Mouse (Mus musculus) c-Kit-positive CD71-positive TER-119-negative erythroid progenitor cells, embryonic 14.5 days (primary cell): ENCODE data around the gene Mrps18b.

Source experiments
- DNase-seq: peaks from one replicate; pipeline ENCODE4 v3.0.0-alpha.2; 2013; ENCODE audit warnings: low read depth

Gene Mrps18b

GRCm38 (mm10) chr17:35918276-35919059 is 2.3 kb upstream of the Mrps18b start:
- peak; percentile 61 for DNase-seq

GRCm38 (mm10) chr17:35917463-35918251 is 1.5 kb upstream of the Mrps18b start:
- DNase-seq = peak; percentile 63

DNA sequence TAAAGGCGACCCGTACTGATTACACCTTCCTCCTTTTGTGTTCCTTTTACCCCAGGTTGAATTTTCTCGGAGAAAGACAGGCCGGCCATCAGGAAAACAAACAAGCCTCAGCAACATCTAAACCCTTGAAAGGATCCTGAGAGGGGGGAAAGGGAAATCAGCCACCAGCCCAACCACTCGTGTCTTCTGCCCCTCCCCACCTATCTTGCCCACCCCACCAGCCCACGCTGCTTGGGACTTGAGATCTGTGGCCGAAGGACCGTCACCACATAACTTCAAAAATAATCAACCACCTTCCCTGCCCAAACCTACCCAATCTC is 914 bp upstream of the Mrps18b start:
- no peak for DNase-seq

- no peak for DNase-seq
Measured at GRCm38 (mm10) chr17:35915538-35916296, 472 bp downstream of the Mrps18b start.

GRCm38 (mm10) chr17:35914975-35915374 is 1.2 kb downstream of the Mrps18b start:
- DNase-seq = no peak

GRCm38 (mm10) chr17:35909919-35910369 is 6.2 kb downstream of the Mrps18b start, which contains the start of gene Atat1:
Gene Atat1 (minus strand): TSS chr17:35910075.
- DNase-seq = peak; percentile 94

GRCm38 (mm10) chr17:35909186-35909918 is 6.8 kb downstream of the Mrps18b start:
- DNase-seq = no peak

DNA sequence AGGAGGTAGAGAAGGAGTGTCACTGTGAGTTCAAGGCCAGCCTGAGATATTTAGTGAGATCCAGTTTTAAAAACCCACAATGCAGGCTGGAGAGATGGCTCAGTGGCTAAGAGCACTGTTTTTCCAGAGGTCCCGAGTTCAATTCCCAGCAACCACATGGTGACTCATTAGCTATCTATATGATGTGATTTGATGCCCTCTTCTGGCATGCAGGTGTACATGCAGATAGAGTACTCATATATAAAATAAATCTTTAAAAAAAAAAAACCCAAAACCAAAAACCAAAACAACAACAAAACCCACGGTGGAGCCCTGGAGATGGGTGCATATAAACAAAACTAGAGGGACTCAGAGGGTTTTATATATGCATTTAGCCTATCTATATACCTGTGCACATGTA is 8.6 kb downstream of the Mrps18b start:
- no peak for DNase-seq

- no peak for DNase-seq
Measured at GRCm38 (mm10) chr17:35905587-35905986, 10.6 kb downstream of the Mrps18b start.

DNA sequence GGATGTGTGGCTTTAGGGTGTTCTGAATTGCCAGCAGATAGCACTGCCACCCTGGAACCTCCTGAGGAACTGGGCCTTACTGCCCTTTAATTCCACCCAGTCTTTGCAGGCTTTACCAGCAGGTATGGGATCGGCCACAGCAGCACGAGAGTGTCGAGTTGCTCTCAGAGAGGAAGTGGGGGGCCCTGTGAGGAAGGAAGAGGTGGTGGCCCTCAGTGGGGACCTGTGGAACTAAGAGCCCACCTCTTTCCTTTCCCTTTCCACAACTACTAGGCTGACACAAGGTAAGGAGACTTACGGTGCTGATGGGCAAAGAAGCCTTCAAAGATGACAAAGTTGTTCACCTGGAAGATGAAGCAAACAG is 12.2 kb downstream of the Mrps18b start:
- no peak for DNase-seq

DNA sequence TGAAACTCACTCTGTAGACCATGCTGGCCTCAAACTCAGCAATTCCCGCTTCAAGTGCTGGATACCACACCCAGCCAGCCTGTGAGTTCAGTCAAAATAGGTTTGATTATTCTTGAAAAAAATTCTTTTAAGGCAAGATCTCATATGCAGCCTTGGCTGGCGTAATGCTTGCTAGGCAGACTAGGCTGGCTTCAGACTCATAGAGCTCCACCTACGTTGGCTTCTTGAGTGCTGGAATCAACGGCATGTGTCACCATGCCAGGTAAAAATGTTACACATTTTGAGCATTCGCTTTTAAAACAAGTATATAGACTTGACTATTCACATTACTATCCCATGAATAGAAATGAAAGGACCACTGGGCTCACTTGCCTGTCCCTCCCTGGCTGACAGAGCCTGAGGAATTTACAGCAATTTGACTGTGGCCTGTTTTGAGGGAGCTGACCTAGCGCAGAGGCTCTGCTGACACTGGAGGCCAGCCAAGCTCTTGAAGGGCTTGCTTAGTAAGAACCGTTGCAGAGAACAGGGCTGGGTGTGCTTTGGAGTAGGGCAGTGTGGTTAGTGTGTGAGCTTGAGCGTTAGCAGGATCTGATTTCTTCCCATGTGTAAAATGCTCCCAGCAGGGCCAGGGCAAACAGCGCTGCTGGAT is 12.7 kb downstream of the Mrps18b start:
- DNase-seq = no peak

- no peak for DNase-seq
Measured at GRCm38 (mm10) chr17:35900636-35901035, 15.6 kb downstream of the Mrps18b start.

DNA sequence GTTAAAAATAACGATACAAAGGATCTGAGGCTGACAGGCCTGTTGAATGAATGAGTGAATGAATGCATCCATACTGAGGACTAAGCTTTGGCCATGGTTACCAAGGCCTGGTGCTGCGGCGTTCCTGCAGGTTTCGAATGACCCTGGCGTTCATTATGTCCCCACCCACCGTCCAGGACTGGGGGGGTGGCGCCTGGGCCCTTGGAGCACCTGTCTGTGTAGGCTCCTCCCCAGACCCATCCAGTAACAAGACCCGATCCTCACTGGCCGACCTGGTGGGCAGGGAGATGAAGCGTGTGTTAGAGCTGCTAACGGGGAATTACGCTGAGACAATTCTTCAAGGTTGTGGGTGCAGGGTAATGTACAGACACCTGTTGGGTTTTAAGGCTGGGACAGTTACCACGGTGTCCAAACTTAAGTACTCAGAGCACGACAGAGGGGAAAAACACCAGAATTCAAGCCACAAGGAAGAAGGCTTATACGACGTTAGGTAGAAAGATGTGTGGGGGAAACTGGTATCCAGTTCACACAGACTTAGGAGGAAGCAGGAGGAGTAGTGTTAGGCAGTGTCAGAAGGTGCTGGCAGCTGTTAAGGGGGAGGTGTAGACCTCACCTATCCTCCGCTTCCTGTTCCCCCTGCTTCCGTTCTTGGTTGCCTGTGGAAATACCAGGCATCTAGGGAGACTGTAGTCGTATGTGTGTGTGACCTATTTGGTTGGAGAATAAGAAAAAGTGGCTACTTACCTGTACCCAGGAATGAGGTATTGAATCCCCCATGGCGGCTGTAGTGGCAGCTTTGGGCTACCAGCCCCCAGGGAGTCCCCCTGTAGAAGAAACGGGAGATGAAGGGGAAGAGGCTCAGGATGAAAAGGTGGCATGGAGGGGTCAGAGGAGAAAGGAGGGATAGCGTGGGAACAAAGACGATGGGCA is 18.3 kb downstream of the Mrps18b start:
- DNase-seq = no peak

DNA sequence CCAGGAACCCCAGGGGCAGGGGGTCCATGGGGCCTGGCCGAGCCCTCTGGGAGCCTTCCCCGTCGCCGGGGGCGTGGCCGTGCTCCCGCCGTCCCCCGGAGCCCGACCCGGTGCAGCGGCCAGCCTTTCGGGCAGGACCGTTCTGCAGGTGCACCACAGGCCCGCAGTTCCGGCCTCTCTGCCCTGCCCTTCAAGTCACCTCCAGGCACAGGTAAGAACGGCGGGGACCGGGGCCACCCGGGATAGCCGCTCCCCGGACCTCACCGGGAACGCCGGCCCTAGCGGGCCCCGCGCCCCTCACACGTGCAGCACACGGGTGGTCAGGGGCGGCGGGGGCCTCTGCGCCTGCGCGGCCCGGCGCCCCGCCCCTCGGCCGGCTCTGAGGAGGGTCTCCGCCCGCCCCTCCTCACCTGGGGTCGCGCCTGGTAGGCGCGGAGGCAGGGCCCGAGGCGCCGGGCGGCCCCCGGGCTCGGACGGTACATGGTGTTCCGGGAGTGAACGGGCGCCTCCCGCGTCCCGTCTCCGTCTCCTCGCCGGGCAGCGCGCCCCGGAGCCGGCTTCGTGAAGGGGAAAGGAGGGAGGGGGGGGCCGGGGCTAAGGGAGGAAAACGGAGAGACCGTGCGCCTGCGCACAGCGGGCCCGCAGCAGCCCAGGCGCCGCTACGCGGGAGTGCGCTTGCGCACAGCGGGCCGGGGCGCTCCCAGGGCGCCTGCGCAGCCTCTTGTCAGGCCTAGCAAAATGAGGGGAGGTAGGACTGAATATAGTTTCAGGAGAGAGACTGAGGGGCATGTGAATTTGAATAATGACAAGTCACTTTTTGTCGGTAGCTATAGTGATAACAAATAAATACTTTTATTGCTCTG is 19.2 kb downstream of the Mrps18b start, which contains the start of gene 2310061I04Rik:
2310061I04Rik (minus strand) TSS at position 651 of the 863 bp plus-strand sequence.
- peak; percentile 82 for DNase-seq

DNA sequence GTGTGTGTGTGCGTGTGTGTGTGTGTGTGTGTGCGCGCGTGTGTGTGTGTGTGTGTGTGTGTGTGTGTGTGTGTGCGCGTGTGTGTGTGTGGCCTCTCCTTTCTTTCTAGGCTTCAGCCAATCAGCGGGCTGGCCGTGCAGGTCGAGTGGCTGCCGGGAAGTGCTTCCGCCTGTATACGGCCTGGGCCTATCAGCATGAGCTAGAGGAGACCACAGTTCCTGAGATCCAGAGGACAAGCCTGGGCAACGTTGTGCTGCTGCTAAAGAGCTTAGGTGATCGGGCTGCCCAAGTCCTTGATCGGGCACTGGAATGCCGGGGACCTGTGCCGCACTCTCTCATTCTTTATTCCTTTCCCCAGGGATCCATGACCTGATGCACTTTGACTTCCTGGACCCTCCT is 28.5 kb downstream of the Mrps18b start:
- DNase-seq = no peak

- no peak for DNase-seq
Measured at GRCm38 (mm10) chr17:35883777-35884176, 32.4 kb downstream of the Mrps18b start.

- no peak for DNase-seq
Measured at GRCm38 (mm10) chr17:35882924-35883323, 33.3 kb downstream of the Mrps18b start.

DNA sequence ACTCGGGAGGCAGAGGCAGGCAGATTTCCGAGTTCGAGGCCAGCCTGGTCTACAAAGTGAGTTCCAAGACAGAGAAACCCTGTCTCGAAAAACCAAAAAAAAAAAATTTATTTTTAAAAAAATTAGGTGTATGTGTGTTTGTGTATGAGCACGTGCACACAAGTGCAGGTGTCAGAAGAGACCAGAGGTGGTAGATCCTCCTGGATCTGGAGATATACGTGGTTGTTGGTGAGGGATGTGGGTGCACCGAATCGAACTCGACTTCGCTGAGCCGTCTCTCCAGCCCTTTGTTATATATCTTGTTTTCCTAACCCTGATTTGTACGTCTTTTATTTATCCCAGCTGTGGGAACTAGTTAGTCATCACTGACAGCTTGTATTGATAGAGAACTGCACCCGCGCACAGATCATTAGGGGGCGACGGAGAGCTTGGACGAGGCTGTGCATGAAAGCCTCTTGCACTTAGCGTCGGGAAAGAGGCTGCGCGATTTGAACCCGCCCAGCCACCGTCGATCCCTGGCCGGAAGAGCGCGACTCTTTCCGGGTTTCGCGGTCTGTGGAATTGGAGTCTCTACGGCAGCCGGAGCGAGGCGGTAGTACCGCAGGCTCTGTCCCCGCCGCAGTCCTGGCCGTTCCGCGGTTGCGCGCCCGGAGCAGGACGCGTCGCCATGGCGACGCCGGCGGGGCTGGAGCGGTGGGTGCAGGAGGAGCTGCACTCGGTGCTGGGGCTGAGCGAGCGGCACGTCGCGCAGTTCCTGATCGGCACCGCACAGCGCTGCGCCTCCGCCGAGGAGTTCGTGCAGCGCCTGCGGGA is 36.7 kb downstream of the Mrps18b start, which contains the start of gene Dhx16:
Dhx16 (plus strand) TSS at position 575 of the 813 bp plus-strand sequence.
- peak; percentile 96 for DNase-seq
